Mouse (Mus musculus) adrenal gland, postnatal 10 days (tissue): ENCODE results near the gene Nudcd2. TPM values are rescaled to one million over a fixed set of nuclear protein-coding genes. Genes with fewer than 3 reads are reported as not detected.
"Not testable (repeated sequence)": the region's sequence is repeated elsewhere in the genome, so short reads cannot be mapped to it uniquely, and the experiment has no call there.

ENCODE experiments used
- DNase-seq: peaks from one replicate; pipeline ENCODE4 v3.0.0; 2021; ENCODE audit warnings: mixed read lengths
- long read RNA-seq, 2 experiments: library from polyadenylated mRNA; stranded (forward); transcript quantifications; one replicate each; pipeline ENCODE4 v2.0.0; 2021
- total RNA-seq, 2 experiments: library from RNA; stranded (reverse); gene quantifications; 2 replicates each; pipeline ENCODE4 v1.2.3; 2021

Gene Nudcd2
- total RNA-seq: 10 to 100 TPM; 31.6 to 34.6 TPM
- long read RNA-seq, experiment 1, transcript Nudcd2-201 (4 exons, 1,577 nt): major isoform, 71 of 83 reads
- long read RNA-seq, experiment 1, partial matches to known transcripts: 0 of 83 reads
- long read RNA-seq, experiment 1, other reads (novel, unspliced or antisense): 7 of 83 reads
- long read RNA-seq, experiment 2, transcript Nudcd2-201 (4 exons, 1,577 nt): major isoform, 27 of 45 reads
- long read RNA-seq, experiment 2, partial matches to known transcripts: 2 of 45 reads
- long read RNA-seq, experiment 2, other reads (novel, unspliced or antisense): 12 of 45 reads

DNA sequence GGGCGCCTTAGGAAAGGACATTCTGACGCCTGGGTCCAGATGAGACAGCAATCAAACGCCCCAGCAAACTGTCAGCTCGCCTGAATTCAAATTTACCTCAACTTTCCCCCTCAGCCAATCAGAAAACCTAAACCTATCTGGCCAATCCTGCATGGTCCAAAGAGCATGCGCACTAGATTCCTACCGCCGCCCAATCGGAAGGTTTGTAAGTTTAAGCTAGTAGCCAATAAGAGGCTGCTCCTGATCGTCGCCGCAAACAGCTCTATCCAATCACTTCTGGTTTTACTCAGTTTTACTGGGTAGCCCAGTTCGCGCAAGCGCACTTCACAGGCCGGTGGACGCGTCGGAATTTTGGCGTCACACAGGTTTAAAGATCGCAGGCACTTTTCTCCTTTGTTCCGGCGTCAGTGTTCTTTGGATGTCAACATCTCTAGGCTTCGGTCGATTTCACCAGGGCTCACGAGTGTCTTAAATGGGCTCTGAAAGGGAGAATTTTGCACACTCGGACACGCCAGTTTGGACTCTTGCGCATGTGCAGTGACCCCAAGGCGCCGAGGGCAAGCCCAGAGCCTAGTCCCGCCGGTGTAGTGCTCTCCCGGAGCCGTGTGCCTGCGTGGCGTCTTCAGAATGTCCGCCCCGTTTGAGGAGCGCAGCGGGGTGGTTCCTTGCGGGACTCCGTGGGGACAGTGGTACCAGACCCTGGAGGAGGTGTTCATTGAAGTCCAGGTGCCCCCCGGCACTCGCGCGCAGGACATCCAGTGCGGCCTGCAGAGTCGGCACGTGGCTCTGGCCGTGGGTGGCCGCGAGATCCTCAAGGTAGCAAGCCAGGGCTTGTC lies at the start of gene Nudcd2, which contains the start of gene Hmmr:
TSS of gene Nudcd2 (plus strand) at position 329 of the 836 bp plus-strand sequence.
TSS of gene Hmmr (minus strand) at position 84 of the 836 bp plus-strand sequence.
- peak; percentile 88 for DNase-seq

DNA sequence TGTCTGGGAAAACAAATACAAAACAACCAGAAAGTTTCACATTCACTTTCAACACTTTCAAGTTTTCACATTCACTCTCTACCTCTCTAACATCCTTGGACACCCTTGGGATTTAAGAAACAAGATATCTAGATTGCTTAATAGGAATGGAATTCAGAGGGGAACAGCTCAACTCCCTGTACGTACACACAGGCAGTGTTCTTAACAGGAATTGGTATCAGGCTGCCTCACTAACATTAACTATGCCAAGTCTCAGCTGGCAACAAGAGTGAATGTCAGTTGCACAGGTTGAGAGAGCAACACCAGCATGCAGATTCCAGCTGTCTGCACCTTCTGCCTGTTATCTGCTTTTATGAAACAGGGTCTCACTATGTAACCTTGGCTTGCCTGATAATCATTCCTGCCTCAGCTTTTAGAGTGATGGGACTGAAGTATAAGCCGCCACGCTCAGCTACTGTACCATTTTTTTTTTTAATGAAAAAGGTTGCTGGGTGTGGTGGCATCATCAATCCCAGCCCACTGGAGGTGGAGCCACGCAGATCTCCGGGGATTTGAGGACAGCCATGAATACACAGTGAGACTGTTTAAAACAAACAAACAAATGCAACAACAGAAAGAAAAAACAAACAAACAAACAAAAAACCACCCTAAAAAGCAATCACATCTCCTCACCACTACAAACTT lies 42.9 kb upstream of the Nudcd2 start:
- DNase-seq: peak; percentile 31

DNA sequence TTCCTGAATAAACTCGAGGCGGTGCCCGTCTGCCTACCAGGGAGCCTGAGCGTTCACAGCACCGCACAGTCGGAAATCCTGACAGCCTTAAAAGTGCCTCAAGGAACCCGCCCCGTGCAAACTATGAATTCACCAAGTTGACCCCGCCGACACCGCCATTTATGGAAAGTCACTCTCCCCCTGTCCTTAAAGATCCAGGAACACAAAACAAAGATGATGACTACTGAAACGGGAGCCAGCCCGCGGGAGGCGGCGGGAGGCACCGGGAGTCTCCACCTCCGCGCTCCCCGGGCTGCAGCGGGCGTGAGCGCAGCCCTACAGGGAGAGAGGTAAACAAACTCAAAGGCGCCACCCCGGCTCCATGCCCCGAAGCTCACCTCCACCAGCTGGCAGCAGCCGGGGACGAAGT lies 41.4 kb upstream of the Nudcd2 start:
- DNase-seq: no peak

DNA sequence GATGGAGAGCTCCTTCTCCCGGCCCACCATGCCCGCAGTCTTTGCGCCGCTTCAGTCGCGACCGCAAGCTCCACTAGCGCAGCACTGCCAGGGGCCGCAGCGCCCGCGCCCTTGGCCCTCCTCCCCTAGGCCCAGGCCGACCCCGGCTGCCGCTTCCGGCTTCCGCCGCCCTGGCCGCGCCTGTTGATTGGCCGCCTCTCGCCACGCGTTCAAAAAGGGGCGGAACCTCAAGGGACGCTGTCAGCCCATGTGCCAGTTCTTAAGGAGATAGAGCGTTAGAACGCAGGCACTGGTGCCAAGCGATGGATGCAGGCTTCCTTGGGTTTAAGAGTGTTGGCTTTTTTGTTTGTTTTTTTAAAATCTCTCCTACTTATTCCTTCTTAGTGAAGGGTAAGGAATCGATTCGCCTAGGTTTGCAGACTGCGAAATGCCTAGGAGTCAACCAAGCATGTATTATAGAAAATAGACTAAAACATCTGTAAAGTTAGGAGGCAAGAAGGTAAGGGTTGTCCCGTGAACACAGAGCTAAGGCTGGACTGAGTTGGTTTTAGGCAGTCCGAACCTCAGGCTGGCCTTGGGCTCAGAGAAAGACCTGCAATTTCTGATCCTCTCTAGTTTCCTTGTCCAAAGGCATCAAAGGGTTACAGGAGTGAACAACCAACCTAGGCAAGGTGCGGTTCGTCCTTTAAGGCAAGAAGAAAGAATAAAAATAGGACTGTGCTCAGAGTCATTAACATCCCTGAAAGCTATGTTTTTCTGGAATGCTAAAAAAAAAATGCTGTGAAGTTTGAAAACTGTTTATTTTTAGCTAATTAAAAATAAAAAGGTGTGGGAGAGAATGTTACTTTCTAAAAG lies 40.7 kb upstream of the Nudcd2 start:
- DNase-seq: peak; percentile 97

DNA sequence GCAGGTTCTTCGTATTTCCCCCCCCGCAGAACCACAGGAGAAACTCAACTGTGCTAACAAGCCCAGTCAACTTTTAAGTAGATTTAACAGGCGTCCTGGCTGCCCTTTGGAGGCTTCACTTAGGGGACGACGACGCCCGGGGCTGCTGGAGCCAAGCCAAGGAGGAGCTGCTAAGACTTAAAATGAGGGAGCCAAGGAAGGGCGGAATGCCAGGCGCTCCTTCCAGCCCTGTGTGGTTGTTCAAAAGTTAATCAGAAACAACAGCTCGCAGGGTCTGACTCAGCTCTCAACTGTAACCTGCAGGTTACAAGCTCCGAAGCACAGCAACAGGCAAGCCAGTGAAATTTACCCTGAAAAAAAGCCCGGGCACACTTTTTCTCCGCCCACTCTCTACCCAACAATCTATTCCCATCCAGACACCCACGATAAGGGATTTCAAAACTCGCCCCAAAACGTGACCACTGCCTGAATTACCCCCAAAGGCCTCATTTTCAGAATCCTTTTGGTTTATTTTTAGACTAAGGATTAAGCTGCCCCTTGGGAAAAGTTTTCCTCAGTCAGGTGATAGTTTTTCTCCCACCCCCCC lies 40.0 kb upstream of the Nudcd2 start:
- peak; percentile 83 for DNase-seq

DNA sequence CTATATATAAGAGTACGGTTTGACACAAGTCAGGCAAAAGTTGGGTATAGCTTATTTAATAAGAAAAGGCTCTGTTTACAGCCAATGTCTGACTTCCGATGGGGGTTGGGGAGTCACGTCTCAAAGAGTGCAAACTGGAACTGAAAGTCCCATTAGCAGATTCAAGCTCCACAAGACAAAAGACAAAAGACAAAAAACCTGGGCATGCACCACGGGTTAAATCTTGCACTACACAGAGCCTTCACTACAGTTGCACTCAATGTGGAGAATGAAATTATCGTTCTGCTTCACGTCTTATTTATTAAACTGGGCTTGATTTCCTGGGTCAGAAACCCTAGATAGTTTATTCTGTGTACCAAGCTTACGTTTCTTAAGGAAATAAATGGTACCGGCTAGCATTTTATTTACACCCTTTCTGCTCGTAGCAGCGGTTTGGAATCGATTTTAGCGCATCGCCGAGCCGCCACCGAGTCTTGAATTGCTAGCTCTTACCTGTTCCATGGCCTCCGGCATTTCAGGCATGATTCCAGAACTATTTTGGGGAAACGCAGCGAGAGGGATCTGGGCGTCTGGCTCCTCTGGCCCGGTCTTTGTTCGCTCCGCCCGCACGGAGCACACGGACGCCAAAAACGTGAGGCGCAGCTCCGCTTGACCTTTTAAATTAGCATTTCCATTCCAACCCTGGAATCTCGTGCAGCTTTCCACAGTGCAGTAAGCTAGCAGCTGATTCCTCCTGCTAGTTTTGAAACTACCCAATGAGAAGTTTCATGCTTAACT lies 39.0 kb upstream of the Nudcd2 start:
- DNase-seq: peak; percentile 79

DNA sequence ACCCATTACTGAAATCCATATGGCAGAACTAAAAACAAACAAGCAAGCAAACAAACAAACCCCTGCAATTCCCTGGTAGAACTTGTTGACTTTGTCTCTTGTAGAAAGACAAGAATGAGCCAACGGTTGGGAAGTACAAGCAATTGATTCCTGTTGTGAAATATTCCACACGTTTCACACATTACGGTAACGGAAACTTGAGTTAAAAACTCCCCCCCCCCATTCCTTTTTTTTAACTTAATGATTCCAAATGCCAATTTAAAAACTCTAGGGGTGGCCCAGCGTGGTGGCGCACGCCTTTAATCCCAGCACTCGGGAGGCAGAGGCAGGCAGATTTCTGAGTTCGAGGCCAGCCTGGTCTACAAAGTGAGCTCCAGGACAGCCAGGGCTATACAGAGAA lies 38.4 kb upstream of the Nudcd2 start, which contains the start of gene Mat2b:
TSS of gene Mat2b (minus strand) at position 101 of the 400 bp plus-strand sequence.
- no peak for DNase-seq

DNA sequence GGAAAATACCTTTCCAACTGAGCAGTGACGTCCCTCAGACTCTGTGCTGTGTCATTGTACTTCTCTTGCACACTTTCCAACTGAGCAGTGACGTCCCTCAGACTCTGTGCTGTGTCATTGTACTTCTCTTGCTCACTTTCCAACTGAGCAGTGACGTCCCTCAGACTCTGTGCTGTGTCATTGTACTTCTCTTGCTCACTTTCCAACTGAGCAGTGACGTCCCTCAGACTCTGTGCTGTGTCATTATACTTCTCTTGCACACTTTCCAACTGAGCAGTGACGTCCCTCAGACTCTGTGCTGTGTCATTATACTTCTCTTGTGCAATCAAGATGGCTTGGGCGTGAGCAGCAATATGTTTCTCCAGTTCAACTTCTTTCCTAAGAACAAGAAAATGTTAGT lies 23.6 kb upstream of the Nudcd2 start:
- DNase-seq: not testable (repeated sequence)

DNA sequence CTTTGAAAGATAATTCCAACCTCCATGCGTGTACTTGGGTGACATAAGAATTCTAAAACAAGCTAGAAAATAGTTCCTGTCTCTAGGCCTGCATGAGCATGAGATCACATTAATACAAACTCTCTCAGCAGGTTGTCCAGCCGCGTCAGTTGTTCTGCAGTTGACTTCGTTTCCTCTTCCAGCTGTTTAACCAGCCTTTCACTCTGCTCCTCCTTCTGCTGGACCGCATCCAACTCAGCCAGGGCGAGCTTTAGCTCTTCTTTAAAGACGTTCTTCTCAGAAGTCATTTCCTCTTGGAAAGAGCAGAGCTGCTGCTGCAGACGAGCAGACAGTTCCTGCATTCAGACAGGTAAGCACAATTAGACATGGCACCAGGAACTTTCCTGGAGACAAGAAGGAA lies 19.6 kb upstream of the Nudcd2 start:
- DNase-seq: peak; percentile 57

DNA sequence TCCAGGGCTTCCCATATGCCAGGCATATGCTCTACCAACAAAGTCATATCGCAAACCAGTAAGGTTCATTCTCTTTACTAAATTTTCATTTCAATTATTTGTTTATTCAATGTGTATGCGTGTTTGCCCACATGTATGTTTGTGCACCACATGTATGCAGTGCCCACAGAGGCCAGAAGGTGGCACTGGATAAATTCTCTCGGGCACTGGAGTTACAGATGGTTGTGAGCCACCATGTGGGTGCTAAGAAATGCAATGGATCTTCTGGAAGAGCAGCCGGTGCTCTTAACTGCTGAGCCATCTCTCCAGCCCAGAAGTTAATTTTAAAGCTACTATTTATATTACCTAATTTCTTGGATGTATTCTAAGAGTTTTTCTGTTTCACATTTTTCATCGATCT lies 17.9 kb upstream of the Nudcd2 start:
- no peak for DNase-seq

DNA sequence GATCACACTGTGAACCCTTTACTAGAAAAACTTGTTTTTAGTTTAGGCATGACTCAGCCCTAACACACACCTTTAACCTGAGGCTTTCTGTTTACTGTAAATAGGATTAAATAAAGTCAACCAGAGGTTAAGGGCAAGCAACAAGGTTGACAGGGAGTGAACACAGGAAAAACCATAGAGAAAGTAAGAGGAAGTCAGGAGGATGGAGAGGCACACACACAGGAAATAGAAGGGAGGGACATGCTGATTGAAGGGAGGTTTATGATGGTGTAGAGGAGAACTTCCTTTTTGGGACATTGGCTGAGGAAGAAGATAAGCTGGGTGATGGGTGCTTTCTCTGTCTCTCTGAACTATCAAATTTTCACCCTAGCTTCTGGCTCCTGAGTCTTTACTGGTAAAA lies 15.1 kb upstream of the Nudcd2 start:
- no peak for DNase-seq

DNA sequence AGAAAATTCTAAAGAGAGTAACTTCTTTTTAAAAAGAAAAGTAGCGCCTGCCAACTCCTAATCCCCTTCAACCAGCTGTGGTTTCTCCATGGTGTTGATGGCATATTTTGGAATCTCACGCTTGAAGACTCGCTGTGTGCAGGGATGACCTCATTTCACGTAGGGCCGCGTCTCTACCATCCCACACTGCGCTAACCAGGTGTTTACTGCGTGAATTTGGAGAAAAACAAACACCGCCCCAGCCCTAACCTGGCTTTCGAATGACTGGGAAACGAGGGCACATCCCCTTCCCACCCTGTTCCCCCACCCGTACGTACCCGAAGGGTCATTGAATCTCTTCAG lies 499 bp upstream of the Nudcd2 start:
- no peak for DNase-seq

DNA sequence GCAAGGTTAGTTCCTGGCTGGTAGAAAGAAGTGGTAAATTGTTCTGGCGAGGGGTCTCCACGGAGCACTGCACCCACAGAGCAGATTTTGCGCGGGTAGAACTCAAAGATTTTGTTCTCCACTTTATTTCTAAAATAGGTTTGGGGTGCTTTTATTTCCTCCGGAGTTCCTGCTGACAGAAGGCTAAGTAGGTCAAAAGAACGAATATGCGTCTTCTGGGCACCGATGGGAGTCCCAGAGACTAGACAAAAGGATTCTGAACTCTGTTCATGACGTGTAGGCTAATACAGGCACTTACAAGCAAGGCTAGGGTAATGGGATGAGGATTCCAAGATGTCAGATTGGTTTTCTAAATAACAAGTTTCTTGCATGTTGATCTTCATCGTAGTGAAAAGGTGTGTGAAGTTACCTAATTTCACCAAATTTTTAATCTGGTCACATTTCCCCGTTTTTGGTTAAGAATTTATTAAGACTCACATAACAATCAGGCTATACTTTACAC lies 835 bp downstream of the Nudcd2 start:
- DNase-seq: no peak

DNA sequence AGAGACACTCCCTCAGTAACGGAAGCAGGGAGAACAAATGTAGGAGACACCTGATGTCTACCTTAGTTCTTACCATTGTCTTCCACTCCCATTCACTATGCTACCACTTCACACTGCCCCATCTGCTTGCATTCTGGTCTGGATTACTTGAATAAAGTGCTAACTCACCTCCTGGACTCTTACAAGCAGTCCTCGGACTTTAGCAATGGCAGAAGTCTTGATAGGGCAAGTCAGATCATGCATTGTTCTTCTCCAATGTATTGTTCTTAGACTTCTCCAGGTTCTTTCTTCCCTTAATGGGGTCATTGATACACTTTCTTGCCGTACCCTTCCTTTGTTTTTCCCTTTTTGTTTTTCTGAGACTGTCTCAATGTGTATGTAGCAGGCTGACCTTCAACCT lies 3.9 kb downstream of the Nudcd2 start:
- no peak for DNase-seq

DNA sequence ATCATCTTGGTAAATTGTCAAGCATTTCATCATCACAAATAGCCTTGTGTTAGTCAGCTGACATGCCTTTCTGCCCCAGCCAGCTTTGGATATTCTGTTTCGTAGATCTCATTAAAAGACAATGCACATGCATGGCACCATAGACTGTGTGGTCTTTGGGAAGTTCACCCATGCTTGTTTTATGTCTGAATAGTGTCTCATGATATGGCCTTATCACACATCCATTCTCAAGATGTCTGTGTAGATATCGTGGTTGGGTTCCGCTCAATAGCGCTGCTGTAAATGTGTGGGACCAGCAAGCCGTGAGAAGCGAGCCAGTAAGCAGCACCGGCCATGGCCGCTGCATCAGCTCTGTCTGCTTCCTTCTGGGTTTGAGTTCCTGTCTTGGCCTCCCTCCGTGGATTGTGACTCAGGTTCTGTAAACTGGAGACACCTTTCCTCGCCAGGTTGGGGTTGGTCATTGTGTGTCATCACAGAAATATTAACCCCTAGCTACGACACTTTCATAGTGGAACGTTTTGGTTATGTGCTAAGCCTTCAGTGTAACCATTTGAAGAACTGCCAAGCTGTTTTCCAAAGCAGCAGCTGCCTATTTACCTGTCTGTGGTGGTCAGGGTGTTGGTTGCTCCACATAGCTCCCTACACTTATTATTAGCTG lies 8.3 kb downstream of the Nudcd2 start:
- no peak for DNase-seq

DNA sequence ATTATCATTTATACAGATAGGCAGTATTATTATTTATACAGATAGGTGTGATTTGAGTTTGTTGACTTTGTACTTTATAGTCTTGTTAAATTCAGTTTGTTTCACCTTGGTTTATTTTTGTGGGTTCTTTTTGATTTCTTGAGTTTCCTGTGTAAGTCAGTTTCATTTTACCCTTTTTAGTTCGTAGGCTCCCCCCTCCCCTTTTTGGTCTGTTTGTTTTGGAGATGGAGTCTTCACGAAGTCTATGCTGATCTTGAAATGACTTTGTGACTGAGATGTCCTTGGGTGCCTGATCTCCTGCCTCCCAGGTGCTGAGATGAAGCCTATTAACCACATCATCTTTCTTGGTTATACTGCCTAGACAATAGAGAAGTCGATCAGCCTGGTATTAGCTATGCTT lies 10.9 kb downstream of the Nudcd2 start:
- no peak for DNase-seq

DNA sequence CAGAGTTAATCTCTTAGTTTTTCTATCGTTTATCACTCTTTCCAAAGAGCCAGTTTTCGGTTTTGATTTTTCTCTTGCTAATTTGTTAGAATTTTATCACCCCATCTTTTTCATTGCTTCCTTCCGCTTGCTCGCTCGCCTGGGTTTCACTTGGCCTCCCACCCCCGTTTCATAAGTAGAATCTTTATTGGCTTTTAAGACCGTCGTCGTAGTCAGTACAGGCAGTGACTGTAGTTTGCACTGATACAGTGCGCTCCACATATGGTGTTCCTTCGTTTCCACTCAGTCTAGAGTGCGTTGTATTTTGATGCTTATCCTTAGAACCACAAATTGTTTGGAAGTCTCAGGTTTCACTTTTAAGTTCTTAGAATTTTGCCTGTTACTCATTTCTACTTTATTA lies 12.9 kb downstream of the Nudcd2 start:
- DNase-seq: no peak

DNA sequence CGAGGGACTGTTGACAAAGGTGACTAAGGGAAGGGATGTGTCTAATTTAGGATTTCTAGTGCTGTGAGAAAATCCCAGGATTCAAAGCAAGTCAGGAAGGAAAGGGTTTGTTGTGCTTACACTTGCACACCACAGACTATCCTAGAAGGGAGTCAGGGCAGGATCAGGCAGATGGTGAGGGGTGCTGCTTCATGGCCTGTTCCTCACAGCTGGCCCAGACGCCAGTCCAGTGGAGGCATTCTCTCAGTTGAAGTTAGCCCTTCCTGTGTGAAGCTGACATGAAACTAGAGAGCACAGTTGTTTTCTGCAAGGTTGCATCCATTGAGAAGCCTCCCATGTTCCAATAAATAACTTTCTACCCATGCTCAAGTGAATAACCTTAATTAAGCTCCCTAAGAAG lies 14.2 kb downstream of the Nudcd2 start:
- no peak for DNase-seq

DNA sequence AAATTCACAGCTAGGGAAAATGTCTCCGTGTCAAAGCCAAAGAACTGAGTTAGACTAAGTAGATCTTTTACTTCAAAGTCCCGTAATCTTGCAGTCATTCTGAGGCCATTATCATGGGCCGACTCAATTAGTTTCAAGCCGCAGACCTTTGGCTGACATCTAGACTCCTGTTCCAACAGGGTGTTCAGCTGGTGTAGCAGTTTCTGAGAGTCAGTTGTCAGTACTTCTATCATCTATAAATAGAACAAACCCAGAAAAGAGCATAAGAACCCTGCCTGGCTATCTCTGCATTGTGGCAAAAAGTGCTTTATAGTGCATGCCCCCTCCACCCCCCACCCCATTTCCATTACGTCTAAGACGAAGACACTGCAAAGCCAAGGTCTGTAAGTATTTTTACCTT lies 20.4 kb downstream of the Nudcd2 start:
- peak; percentile 8 for DNase-seq

DNA sequence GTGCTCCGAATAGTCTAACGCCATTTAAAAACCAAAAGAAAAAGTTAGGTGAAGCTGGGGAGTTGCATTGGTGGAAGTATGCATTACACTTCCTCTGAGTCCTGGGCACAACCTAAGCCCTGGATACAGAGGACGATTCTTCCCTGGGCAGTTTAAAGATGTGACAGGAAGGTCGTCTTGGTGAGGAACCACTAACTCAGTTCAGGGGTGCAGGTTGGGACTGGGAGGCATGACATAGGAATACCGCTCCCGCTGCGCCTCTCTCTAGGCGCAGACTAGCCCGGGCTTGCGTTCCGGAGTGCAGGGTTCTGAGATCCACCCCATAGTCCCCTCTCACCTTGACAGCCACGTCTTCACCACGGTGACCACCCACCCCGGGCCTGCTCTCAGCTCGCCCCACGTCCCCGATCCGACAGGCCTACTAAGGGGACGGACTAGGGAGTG lies 21.2 kb downstream of the Nudcd2 start:
- DNase-seq: no peak
